Mouse (Mus musculus) midbrain, embryonic 11.5 days (tissue): ENCODE measurements around the gene Rab34. TPM values are rescaled to one million over a fixed set of nuclear protein-coding genes. Genes with fewer than 3 reads are reported as not detected.

Experiments
- ATAC-seq: fragments of 200-750 bp; cut with Nextera tagmentation; 2 replicates; pipeline ENCODE4 v1.8.0; 2017; ENCODE audit warnings: moderate TSS enrichment, moderate library complexity; ENCODE audit not compliant: low FRiP score
- DNase-seq: peaks from one replicate; pipeline ENCODE4 v3.0.0; 2015; ENCODE audit warnings: low spot score; ENCODE audit errors: missing footprints
- H3K27ac ChIP-seq: fragments of 300-500 bp; sonication (generic); 2 replicates; pipeline ENCODE4 v1.5.1; 2014; ENCODE audit warnings: low read depth, low read length
- H3K27me3 ChIP-seq: fragments of 300-500 bp; sonication (generic); 2 replicates; pipeline ENCODE4 v1.6.1; 2014; ENCODE audit warnings: mild to moderate bottlenecking, low read length, moderate library complexity, mixed read lengths; ENCODE audit not compliant: control insufficient read depth, insufficient read depth
- H3K36me3 ChIP-seq: fragments of 300-500 bp; sonication (generic); 2 replicates; pipeline ENCODE4 v1.6.1; 2014; ENCODE audit warnings: mild to moderate bottlenecking, low read length, moderate library complexity, mixed read lengths; ENCODE audit not compliant: control insufficient read depth, insufficient read depth
- H3K4me1 ChIP-seq: fragments of 300-500 bp; sonication (generic); 2 replicates; pipeline ENCODE4 v1.6.1; 2014; ENCODE audit warnings: low read length; ENCODE audit not compliant: control insufficient read depth, insufficient read depth
- H3K4me2 ChIP-seq: fragments of 300-500 bp; sonication (generic); 2 replicates; pipeline ENCODE4 v1.6.1; 2014; ENCODE audit warnings: mild to moderate bottlenecking, moderate library complexity
- H3K4me3 ChIP-seq: fragments of 300-500 bp; sonication (generic); 2 replicates; pipeline ENCODE4 v1.5.1; 2014; ENCODE audit warnings: low read depth, low read length
- H3K9ac ChIP-seq: fragments of 300-500 bp; sonication (generic); 2 replicates; pipeline ENCODE4 v1.6.1; 2014; ENCODE audit warnings: low read length
- H3K9me3 ChIP-seq: fragments of 300-500 bp; sonication (generic); 2 replicates; pipeline ENCODE4 v1.6.1; 2016; ENCODE audit warnings: low read length; ENCODE audit not compliant: control insufficient read depth
- WGBS: fragments of 180-500 bp; shearing (Covaris S2); extraction: QIAGEN DNeasy Blood & Tissue Kit; methylation state at CpG from one replicate; pipeline ENCODE4 v1.1.7; 2014; 5-methylcytosine and 5-hydroxymethylcytosine counted together
- polyA plus RNA-seq: library from polyadenylated mRNA; unstranded; fragments of >200 nt; fragmentation: Nextera tagmentation; extraction: Ambion mirVana; gene quantifications from 2 replicates; pipeline ENCODE4 v1.2.1, GENCODE M21; 2014

The Rab34 gene
- polyA plus RNA-seq, 1 experiment from 2014 or later = 55.1 TPM

DNA sequence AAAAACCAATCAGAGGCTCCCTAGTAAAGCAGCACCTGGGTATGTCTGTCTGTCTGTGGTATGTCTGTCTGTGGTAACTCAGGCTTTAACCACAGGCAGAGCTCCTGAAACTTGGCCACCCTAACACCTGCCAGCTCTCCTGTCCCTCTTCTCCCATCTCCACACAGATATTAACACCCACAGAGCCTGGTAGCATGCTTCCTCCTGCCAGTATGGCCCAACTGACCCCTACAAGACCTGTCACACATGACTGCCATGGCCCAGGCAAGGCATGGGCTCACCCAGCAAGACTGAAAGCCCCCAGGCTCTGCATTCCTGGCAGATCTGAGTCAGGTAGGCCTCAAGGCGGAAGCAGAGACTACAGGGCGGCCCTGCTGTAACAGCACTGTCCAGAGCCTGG, 25.2 kb upstream of the Rab34 start:
- no peaks in the 10 kb centered on the region for H3K27me3 ChIP-seq
- peak overlapping the region; percentile 97 for H3K4me3 ChIP-seq
- peaks cover 26% of the 10 kb centered on the region for H3K4me1 ChIP-seq
- ATAC-seq (no peak), DNase-seq (no peak)
- 92% methylated on average over 2 of the region's 2 CpGs for WGBS
- peak overlapping the region; percentile 99; the same call in 1 of the 2 replicates for H3K27ac ChIP-seq
- H3K4me2 ChIP-seq = peak overlapping the region; percentile 75
- H3K9me3 ChIP-seq = no peaks in the 10 kb centered on the region
- H3K36me3 ChIP-seq = peaks cover 26% of the 10 kb centered on the region
- peak overlapping the region; percentile 96; the same call in 1 of the 2 replicates for H3K9ac ChIP-seq

DNA sequence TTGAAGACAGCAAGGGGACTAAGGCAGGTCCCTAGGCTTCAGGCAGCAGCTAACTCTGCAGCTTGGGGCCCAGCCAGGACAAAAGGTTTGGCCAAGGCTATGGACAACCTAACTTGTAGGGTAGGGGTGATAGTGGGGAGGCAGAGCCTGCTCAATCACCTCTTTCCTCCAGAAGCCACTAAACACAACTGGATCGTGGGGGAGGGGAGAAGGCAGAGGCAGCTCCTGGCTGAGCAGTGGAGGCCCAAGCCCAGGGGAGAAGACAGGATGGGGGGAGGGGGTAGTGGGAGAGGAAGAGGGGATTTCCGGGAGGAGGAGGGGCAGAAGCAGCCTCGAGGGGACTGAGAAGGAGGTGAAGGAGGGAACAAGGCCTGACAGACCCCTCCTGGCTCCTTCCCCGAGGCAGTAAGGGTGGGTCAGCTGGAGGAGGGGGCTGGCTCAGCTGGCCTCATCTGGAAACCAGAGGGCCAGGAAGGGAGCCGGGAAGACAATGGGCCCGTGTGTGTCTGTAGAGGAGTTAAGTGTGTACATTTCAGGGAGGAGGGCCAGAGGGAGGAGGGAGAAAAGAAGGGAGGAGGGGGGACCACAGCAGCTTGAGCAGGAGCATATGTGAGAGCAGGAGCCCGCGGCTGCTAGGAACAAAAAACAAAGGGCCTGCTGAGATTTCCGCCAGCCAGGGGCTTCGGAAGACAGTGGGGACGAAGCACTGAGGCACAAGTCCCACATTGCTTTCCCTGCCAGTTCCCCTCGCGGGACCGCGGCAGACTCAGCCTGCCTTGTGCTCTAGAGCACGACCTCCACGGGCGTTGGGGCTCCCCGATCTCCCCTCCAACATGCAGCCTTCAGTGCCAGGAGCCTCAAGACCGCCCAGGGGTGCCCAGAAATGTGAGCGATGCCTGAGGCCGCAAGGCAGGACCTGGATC, 24.3 kb upstream of the Rab34 start:
- Histone ChIP-seq H3K36me3 (peaks cover 20% of the 10 kb centered on the region), H3K9ac (peak overlapping the region; percentile 96), H3K4me3 (peak overlapping the region; percentile 97), H3K27me3 (no peaks in the 10 kb centered on the region), H3K9me3 (no peaks in the 10 kb centered on the region), H3K4me1 (peaks cover 26% of the 10 kb centered on the region), H3K4me2 (peak overlapping the region; percentile 75), H3K27ac (peak overlapping the region; percentile 99)
- DNase-seq (peak; percentile 97), ATAC-seq (peak; percentile 80)
- under 1% methylated on average over 22 of the region's 22 CpGs for WGBS

DNA sequence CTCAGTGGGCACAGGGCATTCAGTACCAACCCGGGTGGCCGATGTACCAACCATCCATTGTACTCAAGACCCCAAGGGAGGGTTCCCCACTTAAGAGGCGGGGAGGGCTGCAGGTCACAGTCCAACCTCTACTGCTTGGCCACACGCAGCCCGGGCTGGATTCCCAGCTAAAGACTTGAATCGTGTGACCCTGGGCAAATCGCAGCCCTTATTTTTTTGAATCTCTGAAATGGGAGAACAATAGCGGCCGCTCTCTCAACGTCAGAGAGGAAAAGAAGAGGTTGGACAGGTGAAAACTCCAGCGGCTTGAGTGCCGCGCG, 23.7 kb upstream of the Rab34 start:
- peak overlapping the region; percentile 75 for H3K4me2 ChIP-seq
- ATAC-seq = peak; percentile 6; the same call in 1 of the 2 replicates
- peak overlapping the region; percentile 96 for H3K9ac ChIP-seq
- peak overlapping the region; percentile 99 for H3K27ac ChIP-seq
- H3K4me3 ChIP-seq = peak overlapping the region; percentile 97
- peaks cover 26% of the 10 kb centered on the region for H3K4me1 ChIP-seq
- DNase-seq = no peak
- no peaks in the 10 kb centered on the region for H3K27me3 ChIP-seq
- under 1% methylated on average over 14 of the region's 14 CpGs for WGBS
- peaks cover 18% of the 10 kb centered on the region for H3K36me3 ChIP-seq
- no peaks in the 10 kb centered on the region for H3K9me3 ChIP-seq

DNA sequence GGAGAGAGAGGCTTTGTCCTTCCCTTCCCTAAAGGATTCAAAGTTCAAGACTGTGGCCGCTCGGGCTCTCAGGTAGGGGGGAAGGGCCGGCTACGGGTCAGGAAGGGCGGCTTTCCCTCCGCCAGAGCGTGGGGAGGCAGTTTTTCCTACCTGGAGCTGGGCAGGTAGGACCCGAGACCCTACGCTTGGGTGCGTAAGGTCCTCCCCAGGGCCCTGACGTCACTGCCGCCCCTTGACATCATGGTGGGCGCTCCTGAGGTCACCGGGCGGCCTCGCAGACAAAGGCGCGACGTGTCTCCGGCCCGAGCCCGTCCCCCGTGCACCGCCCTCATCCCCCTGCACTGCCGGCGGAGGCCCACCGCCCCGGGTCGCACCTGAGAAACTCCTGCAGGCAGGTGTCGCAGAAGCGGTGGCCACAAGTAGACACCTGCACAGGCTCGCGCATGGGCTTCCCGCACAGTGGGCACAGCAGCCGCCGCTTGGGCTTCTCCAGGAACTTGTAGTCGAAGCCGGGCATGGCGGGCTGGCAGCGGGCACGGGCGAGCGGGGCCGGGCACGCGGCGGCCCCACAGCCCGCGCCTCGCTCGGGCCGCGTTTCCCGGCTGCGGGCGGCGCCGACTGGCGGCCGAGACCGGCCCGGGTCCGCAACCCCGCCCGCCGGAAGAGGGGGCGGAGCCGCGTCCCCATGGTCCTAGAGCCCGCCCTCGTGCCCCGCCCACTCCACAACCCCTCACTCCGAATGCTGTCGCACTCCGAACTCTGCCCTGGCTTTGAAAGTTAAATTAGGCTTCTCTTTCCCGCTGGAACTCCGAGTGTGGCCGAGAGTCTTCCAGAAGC, 23.1 kb upstream of the Rab34 start, which contains the start of gene Traf4:
Gene Traf4 (minus strand): TSS at position 666 of the 837 bp plus-strand sequence.
- Histone ChIP-seq H3K27ac (peak within 1 kb of the TSS; percentile 99), H3K36me3 (peaks cover 17% of the 10 kb centered on the region), H3K9ac (peak within 1 kb of the TSS; percentile 96), H3K27me3 (no peaks in the 10 kb centered on the region), H3K4me1 (peaks cover 26% of the 10 kb centered on the region), H3K9me3 (no peaks in the 10 kb centered on the region), H3K4me3 (peak within 1 kb of the TSS; percentile 97), H3K4me2 (peak within 1 kb of the TSS; percentile 75)
- under 1% methylated on average over 77 of the region's 78 CpGs for WGBS
- DNase-seq (peak; percentile 99), ATAC-seq (peak; percentile 85)

DNA sequence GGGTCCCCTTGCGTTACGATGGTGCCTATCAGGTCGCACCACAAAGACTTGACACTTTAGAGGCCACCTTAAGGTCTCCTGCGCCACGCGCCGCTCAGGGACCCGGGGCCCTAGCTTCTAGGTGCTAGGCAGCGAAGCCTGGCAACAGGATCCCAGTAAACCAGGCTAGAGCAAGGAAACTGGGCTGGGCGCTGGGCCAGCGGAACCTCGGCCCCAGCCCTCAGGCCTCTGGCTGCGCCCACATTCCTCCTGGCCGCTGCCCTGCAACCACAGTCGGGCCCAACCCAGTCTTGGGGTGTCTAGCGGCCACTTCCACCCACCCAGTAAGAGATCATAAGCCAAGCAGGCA, 22.5 kb upstream of the Rab34 start:
- H3K4me1 ChIP-seq = peaks cover 26% of the 10 kb centered on the region
- no peaks in the 10 kb centered on the region for H3K27me3 ChIP-seq
- ATAC-seq (peak; percentile 25), DNase-seq (no peak)
- peak overlapping the region; percentile 2; the same call in 1 of the 2 replicates for H3K27ac ChIP-seq
- no peaks in the 10 kb centered on the region for H3K9me3 ChIP-seq
- peaks cover 12% of the 10 kb centered on the region for H3K36me3 ChIP-seq
- peak overlapping the region; percentile 75 for H3K4me2 ChIP-seq
- 3% methylated on average over 16 of the region's 16 CpGs for WGBS
- H3K4me3 ChIP-seq = peak overlapping the region; percentile 97
- H3K9ac ChIP-seq = peak overlapping the region; percentile 96

DNA sequence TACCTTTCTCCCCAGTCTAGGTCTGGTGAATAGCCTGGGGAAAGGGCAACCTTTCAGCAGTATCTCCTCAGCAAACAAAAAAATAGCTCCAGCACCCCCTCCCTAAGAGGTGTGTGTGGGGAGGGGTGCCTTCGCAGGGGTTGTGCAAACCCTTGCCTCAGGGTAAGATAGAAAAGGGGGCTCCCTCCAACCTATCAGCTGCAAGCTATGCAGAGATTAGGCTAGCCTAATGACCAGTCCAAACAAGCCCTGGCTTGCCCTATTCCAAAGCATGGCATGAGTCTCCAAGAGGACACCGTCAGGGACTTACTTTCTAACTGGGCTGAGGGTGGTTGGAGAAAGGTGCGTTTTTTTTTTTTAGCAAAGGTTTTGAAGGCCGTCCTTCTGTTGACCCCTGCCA, 22.1 kb upstream of the Rab34 start:
- H3K9ac ChIP-seq = peak overlapping the region; percentile 96
- no peak overlapping the region for H3K27ac ChIP-seq

DNA sequence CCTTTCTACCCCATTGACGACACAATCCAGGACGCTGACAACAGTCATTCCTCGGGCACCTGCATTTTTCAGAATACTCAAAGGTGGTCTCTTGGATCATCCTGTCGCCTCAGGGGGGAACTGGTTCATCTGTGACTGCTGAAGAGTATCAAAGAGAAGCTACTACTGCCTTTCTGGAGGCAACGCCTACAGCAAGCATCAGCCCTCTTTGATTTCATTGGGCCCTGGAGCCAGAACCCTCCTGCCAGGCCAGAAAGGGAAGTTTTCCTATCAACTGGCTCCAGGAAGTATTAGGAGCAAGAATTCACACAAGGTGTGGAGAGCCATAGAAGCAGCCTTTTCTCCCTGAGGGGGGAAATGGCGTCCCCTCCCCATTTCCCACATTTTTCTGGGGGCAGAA, 21.6 kb upstream of the Rab34 start:
- H3K4me3 ChIP-seq = no peak overlapping the region
- 70% methylated on average over 6 of the region's 6 CpGs for WGBS

More for the DNA sequence above, 22.1 kb upstream of the Rab34 start:
- Histone ChIP-seq H3K9me3 (no peaks in the 10 kb centered on the region), H3K27me3 (no peaks in the 10 kb centered on the region), H3K4me2 (peak overlapping the region; percentile 75), H3K4me3 (peak overlapping the region; percentile 97; the same call in 1 of the 2 replicates), H3K4me1 (peaks cover 26% of the 10 kb centered on the region), H3K36me3 (peaks cover 8% of the 10 kb centered on the region)
- 44% methylated on average over 4 of the region's 4 CpGs for WGBS
- ATAC-seq (no peak), DNase-seq (no peak)

DNA sequence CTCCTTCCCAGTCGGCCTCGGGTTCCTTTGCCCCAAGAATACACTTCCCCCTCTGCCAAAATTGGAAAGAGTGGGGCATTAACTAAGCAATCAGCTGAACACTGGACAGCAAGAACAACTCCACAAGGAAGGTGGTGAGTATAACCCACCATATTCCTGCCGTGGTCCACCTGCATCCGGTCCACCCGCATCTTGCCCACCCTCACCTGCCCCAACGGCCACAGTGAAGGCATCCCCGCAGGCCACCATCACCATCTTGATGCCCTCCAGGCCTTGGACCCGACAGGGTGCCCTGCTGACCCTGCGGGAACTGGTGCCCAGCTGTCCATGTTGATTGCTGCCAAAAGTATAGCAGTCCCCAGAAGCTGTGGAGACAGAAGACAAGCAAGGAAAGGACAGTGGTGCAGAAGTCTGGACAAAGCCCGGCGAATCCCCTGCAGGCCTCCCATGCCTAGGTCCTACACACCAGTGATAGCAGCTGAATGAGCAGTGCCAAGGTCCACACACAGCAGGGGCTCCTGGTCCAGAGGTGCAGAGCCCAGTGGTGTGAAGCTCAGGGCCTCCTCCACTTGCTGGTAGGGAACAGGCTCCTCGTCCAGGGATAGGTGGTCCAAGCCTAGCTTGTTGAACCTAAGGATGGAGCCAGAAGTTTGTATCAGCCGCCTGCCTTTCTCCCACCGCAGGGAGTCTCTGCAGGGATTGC, 20.8 kb upstream of the Rab34 start:
- no peak for DNase-seq
- H3K27ac ChIP-seq = no peak overlapping the region
- no peak for ATAC-seq

More for the DNA sequence above, 21.6 kb upstream of the Rab34 start:
- Histone ChIP-seq H3K4me2 (no peak overlapping the region), H3K36me3 (peaks cover 6% of the 10 kb centered on the region; the same call in 1 of the 2 replicates), H3K4me1 (peaks cover 26% of the 10 kb centered on the region), H3K27me3 (no peaks in the 10 kb centered on the region), H3K9me3 (no peaks in the 10 kb centered on the region), H3K9ac (no peak overlapping the region), H3K27ac (no peak overlapping the region)
- DNase-seq = no peak
- ATAC-seq = no peak

More for the DNA sequence above, 20.8 kb upstream of the Rab34 start:
- Histone ChIP-seq H3K4me2 (no peak overlapping the region), H3K9ac (no peak overlapping the region), H3K4me3 (no peak overlapping the region), H3K9me3 (no peaks in the 10 kb centered on the region), H3K4me1 (peaks cover 21% of the 10 kb centered on the region), H3K27me3 (no peaks in the 10 kb centered on the region), H3K36me3 (no peaks in the 10 kb centered on the region)
- WGBS = 87% methylated on average over 14 of the region's 14 CpGs
